Mouse (Mus musculus) layer of hippocampus, adult 9-11 months (tissue): ENCODE measurements at regions not wholly inside any gene's neighbourhood (a gene's known extent, or its start where the extent isn't known, plus 50 kb on each side); places are given as distances from the start of the nearest gene placed in this dataset.

ENCODE experiments used
- DNase-seq: peaks from one replicate; pipeline ENCODE4 v3.0.0; 2022

DNA sequence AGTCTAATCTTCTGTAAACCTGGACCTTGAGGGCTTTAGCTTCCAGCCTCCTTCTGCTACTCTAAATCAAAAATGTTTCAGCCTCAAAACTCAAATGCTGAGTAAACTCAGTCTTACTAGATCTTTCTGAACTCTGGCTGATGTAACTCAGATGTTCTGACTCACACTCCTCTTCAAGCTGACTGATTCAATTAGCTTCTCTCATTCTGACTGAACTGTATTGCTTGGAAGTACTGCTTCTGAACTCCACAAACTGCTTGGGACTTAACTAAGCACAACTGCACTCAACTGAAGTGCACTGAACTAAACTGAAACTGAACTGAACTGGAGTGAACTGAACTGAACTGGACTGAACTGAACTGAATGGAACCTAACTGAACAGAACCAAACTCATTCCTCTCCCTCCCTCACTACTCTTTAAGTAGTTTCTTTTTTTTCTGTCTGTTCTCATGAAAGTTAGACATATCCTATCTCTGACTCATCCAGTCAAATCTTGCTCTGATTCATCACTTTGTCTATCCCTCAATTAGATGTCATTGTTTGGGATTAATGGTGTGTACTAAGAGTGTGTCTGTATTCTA is 589.7 kb downstream of the Plod2 start:
- no peak for DNase-seq

DNA sequence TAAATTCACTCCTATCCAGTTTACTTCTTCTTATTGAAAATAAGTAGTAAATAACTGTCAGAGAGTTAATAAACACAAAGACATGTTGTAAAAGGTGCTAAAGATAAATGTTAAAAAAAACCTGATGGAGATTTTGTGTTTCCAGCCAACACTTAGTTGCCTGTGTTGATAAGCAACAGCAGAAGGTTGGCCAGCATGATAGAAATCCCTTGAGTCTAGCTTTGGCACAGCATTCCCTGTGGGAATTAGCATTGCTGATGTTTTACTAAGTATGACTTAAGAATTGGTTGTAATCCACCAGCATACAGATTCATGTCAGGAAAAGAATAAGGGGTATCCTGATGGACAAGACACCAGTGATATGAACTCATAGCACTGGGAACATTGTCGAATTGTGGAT is 594.3 kb downstream of the Plod2 start:
- no peak for DNase-seq

GRCm38 (mm10) chr9:93170071-93170470 is 628.0 kb downstream of the Plod2 start:
- peak; percentile 10 for DNase-seq

GRCm38 (mm10) chr9:93186638-93187037 is 644.6 kb downstream of the Plod2 start:
- DNase-seq = no peak

GRCm38 (mm10) chr9:93232562-93232961 is 690.5 kb downstream of the Plod2 start:
- no peak for DNase-seq

- no peak for DNase-seq
Observed at GRCm38 (mm10) chr9:93252146-93252545, 710.1 kb downstream of the Plod2 start.

DNA sequence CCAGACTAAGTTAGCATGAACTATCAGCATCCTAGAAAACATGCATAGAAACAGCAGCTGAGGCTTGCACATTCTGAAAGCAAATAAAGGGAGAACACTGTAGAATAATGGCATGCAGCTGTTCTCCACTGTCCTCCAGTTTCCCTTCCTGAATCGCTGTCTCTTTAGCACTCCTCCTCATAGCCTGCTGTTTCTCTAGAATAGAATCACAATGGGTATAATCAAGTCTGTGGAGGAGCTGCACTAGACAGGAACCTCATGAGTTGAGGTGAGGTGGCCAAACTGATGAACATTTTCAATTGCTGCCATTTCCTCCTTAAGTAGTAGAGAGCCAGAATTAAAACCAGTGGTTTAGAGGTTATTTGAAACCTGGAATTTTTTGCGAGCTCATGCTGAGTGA is 755.3 kb downstream of the Plod2 start:
- no peak for DNase-seq

GRCm38 (mm10) chr9:93306753-93307152 is 764.7 kb downstream of the Plod2 start:
- DNase-seq = no peak

GRCm38 (mm10) chr9:93328997-93329682 is 787.1 kb downstream of the Plod2 start:
- DNase-seq = no peak
